Mouse (Mus musculus) spleen, adult 2 months (tissue): ENCODE data around the gene Maml2. TPM values are rescaled to one million over a fixed set of nuclear protein-coding genes. Genes with fewer than 3 reads are reported as not detected.

Experiments used
- DNase-seq, 2 experiments: peaks; one replicate each; pipeline versions ENCODE4 v3.0.0 to v3.0.0-alpha.2; 2012 to 2021; ENCODE audit warnings: low spot score in 2 of 2, low read depth in 1 of 2
- H3K27ac ChIP-seq: fragments of 200-500 bp; 2 replicates; pipeline ENCODE4 v1.5.1; 2012; ENCODE audit warnings: low read length, inconsistent platforms; ENCODE audit not compliant: insufficient read depth
- H3K27me3 ChIP-seq: fragments of 200-500 bp; 2 replicates; pipeline ENCODE4 v1.6.1; 2012; ENCODE audit warnings: mild to moderate bottlenecking, moderate library complexity, low read length, inconsistent platforms; ENCODE audit not compliant: control insufficient read depth, insufficient read depth
- H3K36me3 ChIP-seq: fragments of 200-500 bp; 2 replicates; pipeline ENCODE4 v1.6.1; 2012; ENCODE audit warnings: mild to moderate bottlenecking, low read length, inconsistent platforms; ENCODE audit not compliant: control insufficient read depth, insufficient read depth
- H3K4me1 ChIP-seq: fragments of 200-500 bp; 2 replicates; pipeline ENCODE4 v1.6.1; 2011; ENCODE audit warnings: inconsistent platforms; ENCODE audit not compliant: control insufficient read depth, insufficient read depth, insufficient read length
- H3K4me3 ChIP-seq: fragments of 200-500 bp; 2 replicates; pipeline ENCODE4 v1.5.1; 2011; ENCODE audit warnings: mild to moderate bottlenecking, inconsistent platforms; ENCODE audit not compliant: insufficient read depth, insufficient read length; ENCODE audit errors: extremely low read depth
- CTCF ChIP-seq: fragments of 200-500 bp; IDR thresholded peaks from 2 replicates; pipeline ENCODE4 v1.5.1; 2011; ENCODE audit warnings: mild to moderate bottlenecking, inconsistent platforms; ENCODE audit not compliant: insufficient read depth, insufficient read length, insufficient replicate concordance; ENCODE audit errors: extremely low read depth
- POLR2A ChIP-seq: fragments of 200-500 bp; IDR thresholded peaks from 2 replicates; pipeline ENCODE4 v1.6.1; 2011; ENCODE audit warnings: low read depth, low read length, inconsistent platforms
- WGBS: fragments of 180-500 bp; shearing (Covaris S2); methylation state at CpG from one replicate; pipeline ENCODE4 v1.1.7; 2018; 5-methylcytosine and 5-hydroxymethylcytosine counted together
- polyA plus RNA-seq: library from polyadenylated mRNA; depleted of rRNA; stranded (reverse); fragments of >200 nt; gene quantifications from 2 replicates; pipeline ENCODE4 v1.2.3, GENCODE M21; 2012

Gene Maml2
- polyA plus RNA-seq, 1 experiment, result 9.4 TPM

DNA sequence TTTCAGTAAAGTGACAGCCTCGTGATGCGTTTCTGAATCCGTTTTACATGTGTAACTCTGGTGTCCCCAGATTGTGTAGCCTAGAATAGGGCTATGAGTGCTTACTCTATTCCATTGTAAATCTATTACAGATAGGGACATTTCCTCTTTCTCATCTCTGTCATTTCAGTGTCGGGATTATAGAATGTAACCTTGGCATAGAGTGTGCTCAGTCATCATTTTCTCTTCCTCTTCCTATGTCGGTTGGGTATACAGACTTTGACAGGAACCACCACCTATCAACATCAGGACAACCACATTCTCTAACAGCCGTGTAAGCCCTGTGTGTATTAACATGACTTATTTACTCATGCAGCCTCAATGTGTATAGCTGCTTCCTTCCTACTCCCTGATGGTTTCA lies 248.0 kb downstream of the Maml2 start:
- TF ChIP-seq CTCF (no peak), POLR2A (no peak)
- H3K27ac ChIP-seq, result no peak overlapping the region
- no peak for DNase-seq
- H3K36me3 ChIP-seq, result no peaks in the 10 kb centered on the region; the same call in 1 of the 2 replicates
- H3K27me3 ChIP-seq, result no peaks in the 10 kb centered on the region
- peaks cover under 1% of the 10 kb centered on the region; the same call in 1 of the 2 replicates for H3K4me1 ChIP-seq
- WGBS, result 38% methylated on average over 6 of the region's 6 CpGs
- no peak overlapping the region for H3K4me3 ChIP-seq

DNA sequence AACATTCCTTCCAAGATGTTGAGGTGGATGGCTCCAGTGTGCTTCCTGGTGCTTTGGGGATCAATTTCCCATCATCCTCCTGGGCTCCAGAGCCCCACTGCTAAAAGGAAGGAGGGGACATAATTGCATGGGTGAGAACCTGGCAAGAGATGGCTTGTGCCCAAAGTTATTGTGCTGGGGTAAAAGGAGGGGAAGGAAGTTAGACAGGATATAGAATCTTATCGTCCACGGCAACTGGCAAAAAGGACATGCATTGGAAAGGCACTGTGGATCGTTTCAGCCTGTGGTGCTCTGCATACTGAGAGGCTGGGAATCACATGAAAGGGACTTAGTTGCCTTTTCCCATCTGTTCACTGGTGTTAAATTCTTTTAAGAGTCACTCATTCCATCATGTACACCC lies 252.2 kb downstream of the Maml2 start:
- WGBS, result 26% methylated on average over 3 of the region's 3 CpGs
- H3K27me3 ChIP-seq, result no peaks in the 10 kb centered on the region

DNA sequence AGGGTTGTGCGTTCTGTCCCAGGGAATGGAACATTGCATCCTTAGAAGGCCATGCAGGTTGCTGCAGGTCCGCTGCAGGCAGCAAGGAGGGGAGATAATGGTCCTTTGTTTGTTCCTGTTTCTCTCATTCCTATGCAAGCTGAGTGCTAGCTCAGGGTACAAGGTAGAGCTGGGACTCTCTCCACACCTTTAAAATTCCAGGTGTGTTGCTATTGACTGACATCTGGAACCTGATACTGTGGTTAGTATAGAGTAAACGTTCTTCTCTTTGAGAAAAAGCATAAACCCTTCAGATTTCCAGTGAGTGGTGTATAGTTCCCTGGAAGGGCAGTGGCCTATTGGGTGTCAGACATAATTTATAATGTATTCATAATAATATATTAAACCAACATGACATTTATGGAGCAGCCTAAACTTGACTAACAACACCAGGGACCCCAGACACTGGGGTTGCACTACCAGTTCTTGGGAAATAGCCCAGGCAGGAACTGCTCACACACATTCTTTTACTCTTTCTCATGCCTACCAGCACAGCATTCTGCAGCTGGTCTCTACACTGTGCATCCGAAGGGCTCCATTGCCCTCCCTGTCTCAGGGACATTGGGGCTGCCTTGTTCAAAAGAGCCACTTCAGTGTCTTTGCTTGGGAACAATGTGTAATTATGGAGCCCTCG lies 254.8 kb downstream of the Maml2 start:
- no peak overlapping the region for H3K4me3 ChIP-seq
- no peaks in the 10 kb centered on the region for H3K27me3 ChIP-seq
- H3K4me1 ChIP-seq, result peaks cover 23% of the 10 kb centered on the region
- 87% methylated on average over 5 of the region's 5 CpGs for WGBS
- H3K27ac ChIP-seq, result no peak overlapping the region
- no peak for DNase-seq
- no peaks in the 10 kb centered on the region for H3K36me3 ChIP-seq
- TF ChIP-seq POLR2A, result no peak
- TF ChIP-seq CTCF, result no peak

More for the DNA sequence above, 252.2 kb downstream of the Maml2 start:
- no peak for DNase-seq
- Histone ChIP-seq H3K4me3 (no peak overlapping the region), H3K36me3 (no peaks in the 10 kb centered on the region), H3K4me1 (peaks cover 10% of the 10 kb centered on the region), H3K27ac (no peak overlapping the region)
- TF ChIP-seq POLR2A (no peak), CTCF (no peak)

DNA sequence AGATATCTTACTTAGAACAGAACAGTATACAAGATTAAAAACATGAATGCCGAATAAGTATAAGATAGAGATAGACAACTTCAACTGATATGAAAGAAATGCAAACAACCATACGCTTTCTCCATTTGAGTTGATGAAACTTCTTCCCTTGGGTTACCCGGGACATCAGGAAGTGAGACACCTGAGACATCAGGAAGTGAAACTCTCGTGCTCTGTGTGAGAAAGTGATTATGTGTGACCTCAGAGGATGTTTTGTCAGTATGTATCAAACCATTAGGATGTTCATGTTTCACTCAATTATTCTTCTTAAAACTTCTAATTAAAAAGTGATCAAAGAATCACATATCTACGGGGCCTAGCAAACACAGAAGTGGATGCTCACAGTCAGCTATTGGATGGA lies 257.0 kb downstream of the Maml2 start:
- H3K4me1 ChIP-seq, result peaks cover 28% of the 10 kb centered on the region
- H3K36me3 ChIP-seq, result no peaks in the 10 kb centered on the region
- DNase-seq, result peak; percentile 47 to 69
- no peak overlapping the region; the same call in 1 of the 2 replicates for H3K27ac ChIP-seq
- H3K27me3 ChIP-seq, result no peaks in the 10 kb centered on the region
- H3K4me3 ChIP-seq, result no peak overlapping the region
- TF ChIP-seq CTCF (no peak), POLR2A (no peak)
- 47% methylated on average over 5 of the region's 5 CpGs for WGBS

DNA sequence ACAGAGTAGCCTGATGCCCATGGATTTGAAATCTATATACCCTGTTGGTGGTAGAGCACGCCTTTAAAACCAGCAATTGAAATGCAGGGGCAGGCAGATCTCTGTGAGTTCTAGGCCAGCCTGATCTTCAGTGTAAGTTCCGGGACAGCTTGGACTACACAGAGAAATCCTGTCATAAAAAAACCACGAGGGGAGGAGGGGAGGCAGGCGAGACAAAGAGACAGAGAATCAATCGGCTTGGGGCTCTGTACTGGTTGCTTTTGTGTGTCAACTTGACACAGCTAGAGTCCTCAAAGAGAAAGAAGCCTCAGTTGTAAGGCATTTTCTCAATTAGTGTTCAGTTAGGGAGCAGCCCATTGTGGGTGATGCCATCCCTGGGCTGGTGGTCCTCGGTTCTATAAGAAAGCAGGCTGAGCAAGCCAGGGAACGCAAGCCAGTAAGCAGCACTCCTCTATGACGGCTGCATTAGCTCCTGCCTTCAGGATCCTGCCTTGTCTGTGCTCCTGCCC lies 258.3 kb downstream of the Maml2 start:
- TF ChIP-seq CTCF, result no peak
- no peak for TF ChIP-seq POLR2A
- 76% methylated on average over 8 of the region's 8 CpGs for WGBS
- peak overlapping the region; percentile 64 for H3K27ac ChIP-seq

DNA sequence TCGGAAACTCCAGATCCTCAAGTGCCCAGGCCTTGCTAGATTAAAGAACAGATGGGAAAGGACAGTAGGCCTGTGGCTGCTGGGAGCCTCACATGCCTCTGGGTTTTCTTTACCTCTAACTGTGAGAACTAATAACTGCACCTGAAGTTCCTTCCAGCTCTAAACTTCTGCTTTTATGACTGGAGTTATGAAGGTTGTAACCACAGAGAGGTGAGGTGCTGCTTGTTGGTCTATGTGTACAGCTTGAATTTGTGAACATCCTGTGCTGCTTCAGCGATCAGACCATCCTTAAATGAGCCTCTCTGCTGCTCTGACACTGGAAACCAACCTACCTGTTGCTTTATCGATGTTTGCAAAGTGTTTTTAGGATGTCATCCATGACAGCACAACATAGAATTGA lies 258.9 kb downstream of the Maml2 start:
- TF ChIP-seq POLR2A (no peak), CTCF (no peak)
- Histone ChIP-seq H3K4me1 (peaks cover 26% of the 10 kb centered on the region), H3K36me3 (no peaks in the 10 kb centered on the region), H3K4me3 (no peak overlapping the region), H3K27me3 (no peaks in the 10 kb centered on the region), H3K27ac (peak overlapping the region; percentile 64)
- 59% methylated on average over 3 of the region's 3 CpGs for WGBS
- DNase-seq, result peak; percentile 36 to 50

More for the DNA sequence above, 258.3 kb downstream of the Maml2 start:
- no peaks in the 10 kb centered on the region for H3K27me3 ChIP-seq
- no peak overlapping the region for H3K4me3 ChIP-seq
- DNase-seq, result no peak
- H3K36me3 ChIP-seq, result no peaks in the 10 kb centered on the region
- peaks cover 28% of the 10 kb centered on the region for H3K4me1 ChIP-seq

DNA sequence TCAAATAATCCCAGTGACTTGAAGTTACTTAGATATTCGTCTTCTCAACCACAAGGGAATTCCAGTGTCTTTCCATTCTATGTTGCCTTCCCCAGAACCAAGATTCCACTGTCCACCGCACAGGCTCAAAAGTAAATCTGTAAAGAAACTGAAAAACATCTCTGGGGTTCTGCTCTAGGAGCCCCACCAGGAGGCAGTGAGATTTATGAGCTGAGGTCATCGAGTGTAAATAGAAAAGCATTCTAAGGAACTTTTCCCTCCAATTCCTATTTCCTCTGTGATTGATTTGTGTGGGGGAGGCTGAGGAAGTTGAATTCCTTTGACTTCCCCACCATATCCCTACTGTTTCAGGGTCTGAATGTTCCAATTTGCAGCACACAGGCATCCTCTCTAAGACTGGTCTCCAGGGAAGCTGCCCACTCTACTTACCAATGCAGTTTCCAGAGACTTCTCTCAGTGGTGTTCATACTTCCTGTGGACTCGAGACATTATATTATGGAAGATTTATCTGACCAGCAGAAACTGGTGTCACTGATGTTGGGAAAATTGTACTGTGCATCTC lies 261.1 kb downstream of the Maml2 start:
- no peak overlapping the region for H3K4me3 ChIP-seq
- no peaks in the 10 kb centered on the region for H3K27me3 ChIP-seq
- no peak for TF ChIP-seq CTCF
- no peak for TF ChIP-seq POLR2A
- H3K27ac ChIP-seq, result no peak overlapping the region
- no peak for DNase-seq
- peaks cover 30% of the 10 kb centered on the region for H3K4me1 ChIP-seq
- H3K36me3 ChIP-seq, result no peaks in the 10 kb centered on the region
- 69% methylated on average over 4 of the region's 4 CpGs for WGBS
